ENCODE assay signal across 9 mouse cellular contexts in genomic region chr11:25862686-25863085, GRCm38 (mm10).
A peak's percentile ranks its signal among the peaks of the same experiment; 100 is the strongest.
DNase-seq lines count a peak whose midpoint lies in the region; ATAC-seq lines count a peak whose summit lies in the region.
"Had no signal": no experiment of that assay in that cellular context is flagged by ENCODE, and none has a peak within 500 bp of the region (broad histone marks: within the 10 kb centered on the region; RNA-seq: fewer than 3 reads in every experiment).

No protein-coding gene starts in this region.

- no peak overlapping the region for H3K4me3 ChIP-seq in forebrain, embryonic 16.5 days (replicated peaks; ENCODE audit: low read length)
- H3K4me3 ChIP-seq in hindbrain, embryonic 14.5 days (replicated peaks; ENCODE audit: low read length): no peak overlapping the region
- H3K4me3 ChIP-seq: liver, embryonic 13.5 days had no signal

- peak; percentile 90 for ATAC-seq in forebrain, embryonic 16.5 days
- ATAC-seq in hindbrain, embryonic 14.5 days (ENCODE audit: low FRiP score): peak; percentile 81
- ATAC-seq in megakaryocyte, adult 5-6 weeks (ENCODE audit: poor library complexity, severe bottlenecking): peak; percentile 92

- peaks cover 5% of the 10 kb centered on the region for H3K4me1 ChIP-seq in forebrain, embryonic 16.5 days (replicated peaks; ENCODE audit: control insufficient read depth, insufficient read depth, low read length)
- peaks cover 5% of the 10 kb centered on the region for H3K4me1 ChIP-seq in hindbrain, embryonic 14.5 days (replicated peaks; ENCODE audit: control insufficient read depth, insufficient read depth, low read length)
- H3K4me1 ChIP-seq: liver, embryonic 13.5 days had no signal

- H3K36me3 ChIP-seq in forebrain, embryonic 16.5 days (ENCODE audit: control insufficient read depth, insufficient read depth): no peaks in the 10 kb centered on the region
- H3K36me3 ChIP-seq in hindbrain, embryonic 14.5 days (replicated peaks; ENCODE audit: control insufficient read depth, insufficient read depth): no peaks in the 10 kb centered on the region
- H3K36me3 ChIP-seq: liver, embryonic 13.5 days had no signal

- H3K27ac ChIP-seq in forebrain, embryonic 16.5 days (ENCODE audit: low read length): peak overlapping the region; percentile 54
- 0 out of 2 replicates have a peak overlapping the region, but pooled peaks have one; percentile 3 for H3K27ac ChIP-seq in hindbrain, embryonic 14.5 days
- H3K27ac ChIP-seq: liver, embryonic 13.5 days had no signal

- 5% methylated on average over 9 of the region's 9 CpGs for WGBS in forebrain, embryonic 16.5 days
- WGBS in hindbrain, embryonic 14.5 days: 7% methylated on average over 9 of the region's 9 CpGs

- peak; percentile 58 for DNase-seq in NIH3T3 (ENCODE audit: low read depth)
- DNase-seq in cerebellum, adult 11-12 months: peak; percentile 10
- peak; percentile 88 for DNase-seq in hindbrain, embryonic 14.5 days (ENCODE audit: low spot score)
- peak; percentile 67 to 86 for DNase-seq in layer of hippocampus, postnatal 25 days (ENCODE audit: extremely low spot score in 1 of 2, low spot score in 1 of 2)
- peak; percentile 70 to 80 for DNase-seq in right cerebral cortex, postnatal 10 days (ENCODE audit: low spot score in 2 of 2)
- DNase-seq in T-cell, adult 2 months (ENCODE audit: low spot score): no peak
- DNase-seq: liver, embryonic 13.5 days had no signal

- H3K9me3 ChIP-seq in forebrain, embryonic 16.5 days (ENCODE audit: control insufficient read depth, low read length): no peaks in the 10 kb centered on the region
- H3K9me3 ChIP-seq in hindbrain, embryonic 14.5 days (ENCODE audit: control insufficient read depth, low read length): no peaks in the 10 kb centered on the region
- H3K9me3 ChIP-seq: liver, embryonic 13.5 days had no signal

- H3K27me3 ChIP-seq in forebrain, embryonic 16.5 days (replicated peaks; ENCODE audit: control insufficient read depth, insufficient read depth, low read length): no peaks in the 10 kb centered on the region
- H3K27me3 ChIP-seq in hindbrain, embryonic 14.5 days (ENCODE audit: control insufficient read depth, insufficient read depth, low read length): no peaks in the 10 kb centered on the region
- H3K27me3 ChIP-seq: liver, embryonic 13.5 days had no signal

- no peak overlapping the region for H3K4me2 ChIP-seq in forebrain, embryonic 16.5 days (ENCODE audit: low read length)
- H3K4me2 ChIP-seq in hindbrain, embryonic 14.5 days (replicated peaks): peak overlapping the region; percentile 28; the same call in 1 of the 2 replicates
- H3K4me2 ChIP-seq: liver, embryonic 13.5 days had no signal

- 0 out of 2 replicates have a peak overlapping the region, but pooled peaks have one; percentile 15 for H3K9ac ChIP-seq in forebrain, embryonic 16.5 days (replicated peaks; ENCODE audit: low read depth, low read length)
- no peak overlapping the region for H3K9ac ChIP-seq in hindbrain, embryonic 14.5 days
- H3K9ac ChIP-seq: liver, embryonic 13.5 days had no signal
